Mouse (Mus musculus): Measurements from ENCODE around the gene Fgfr2. TPM values are rescaled to one million over a fixed set of nuclear protein-coding genes. Genes with fewer than 3 reads are reported as not detected.

The Fgfr2 gene
- polyA plus RNA-seq, 1 experiment from 2014 or later: 106 TPM

DNA sequence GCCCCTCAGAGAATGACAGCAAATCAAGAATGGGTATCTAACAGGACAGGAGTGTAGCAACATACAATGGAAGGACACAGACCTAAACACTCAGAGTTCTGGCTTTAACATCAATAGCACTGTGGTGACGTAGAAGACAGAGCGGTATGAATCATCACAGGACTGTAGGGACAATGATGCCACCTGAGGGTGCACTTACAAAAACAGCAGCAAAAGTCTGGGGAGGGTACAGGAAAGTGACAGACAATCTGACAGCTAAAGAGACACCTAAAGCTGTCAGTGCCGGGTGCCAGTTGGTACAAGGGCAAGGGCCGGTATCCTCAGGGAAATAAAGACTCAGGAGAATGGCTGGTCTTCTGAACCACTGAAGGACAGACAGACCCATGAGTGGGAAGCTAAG, 870.1 kb downstream of the Fgfr2 start:
- Histone ChIP-seq H3K36me3 (ENCODE audit: control insufficient read depth, insufficient read depth, low read length) (no peaks in the 10 kb centered on the region), H3K27ac (replicated peaks; ENCODE audit: low read depth, low read length) (no peak overlapping the region), H3K4me1 (ENCODE audit: control insufficient read depth, insufficient read depth, low read length) (no peaks in the 10 kb centered on the region), H3K9ac (ENCODE audit: low read depth, low read length) (no peak overlapping the region), H3K9me3 (ENCODE audit: control insufficient read depth, low read length) (no peaks in the 10 kb centered on the region), H3K4me3 (ENCODE audit: low read depth, low read length) (no peak overlapping the region), H3K27me3 (replicated peaks; ENCODE audit: control insufficient read depth, insufficient read depth, low read length) (no peaks in the 10 kb centered on the region), H3K4me2 (ENCODE audit: low read depth, low read length) (no peak overlapping the region)
- ATAC-seq (ENCODE audit: low read depth) (no peak), DNase-seq (ENCODE audit: low spot score) (no peak)
- 90% methylated on average over 4 of the region's 4 CpGs for WGBS

DNA sequence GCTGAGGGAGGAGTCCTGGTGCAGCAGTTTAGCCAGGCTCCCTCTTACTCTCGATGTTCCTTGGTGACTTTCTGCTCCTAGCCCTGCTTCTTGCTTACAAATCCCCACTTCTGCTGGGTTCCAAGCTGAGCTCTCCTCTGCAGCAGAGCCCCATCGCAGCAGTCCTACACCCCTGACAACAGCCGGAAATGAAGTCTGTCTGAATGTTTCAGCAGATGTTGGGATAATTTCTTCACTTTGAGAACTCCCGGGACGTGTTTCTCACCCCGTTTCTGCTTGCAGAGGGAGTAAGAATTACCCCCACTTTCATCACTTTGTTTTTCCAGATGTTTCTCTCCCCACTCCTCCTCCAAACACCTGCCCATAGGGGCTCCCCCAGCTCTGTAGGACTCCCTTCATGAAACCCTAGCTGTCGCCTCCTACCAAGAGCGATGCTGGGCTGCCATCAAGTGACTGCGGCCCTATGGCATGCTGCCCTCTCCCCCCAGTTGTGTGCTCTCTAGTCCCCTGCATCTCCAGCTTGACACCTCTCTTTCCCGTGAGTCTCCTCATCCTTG, 873.5 kb downstream of the Fgfr2 start:
- H3K27ac ChIP-seq (replicated peaks; ENCODE audit: low read depth, low read length): no peak overlapping the region
- no peak overlapping the region for H3K9ac ChIP-seq (ENCODE audit: low read depth, low read length)
- H3K9me3 ChIP-seq (ENCODE audit: control insufficient read depth, low read length): no peaks in the 10 kb centered on the region
- H3K4me2 ChIP-seq (ENCODE audit: low read depth, low read length): no peak overlapping the region
- no peaks in the 10 kb centered on the region for H3K27me3 ChIP-seq (replicated peaks; ENCODE audit: control insufficient read depth, insufficient read depth, low read length)
- H3K4me3 ChIP-seq (ENCODE audit: low read depth, low read length): no peak overlapping the region
- no peak; the same call in 1 of the 2 replicates for ATAC-seq (ENCODE audit: low read depth)
- peak; percentile 34 for DNase-seq (ENCODE audit: low spot score)
- no peaks in the 10 kb centered on the region for H3K4me1 ChIP-seq (ENCODE audit: control insufficient read depth, insufficient read depth, low read length)
- WGBS: 44% methylated on average over 10 of the region's 10 CpGs
- peaks cover 9% of the 10 kb centered on the region; the same call in 1 of the 2 replicates for H3K36me3 ChIP-seq (ENCODE audit: control insufficient read depth, insufficient read depth, low read length)

DNA sequence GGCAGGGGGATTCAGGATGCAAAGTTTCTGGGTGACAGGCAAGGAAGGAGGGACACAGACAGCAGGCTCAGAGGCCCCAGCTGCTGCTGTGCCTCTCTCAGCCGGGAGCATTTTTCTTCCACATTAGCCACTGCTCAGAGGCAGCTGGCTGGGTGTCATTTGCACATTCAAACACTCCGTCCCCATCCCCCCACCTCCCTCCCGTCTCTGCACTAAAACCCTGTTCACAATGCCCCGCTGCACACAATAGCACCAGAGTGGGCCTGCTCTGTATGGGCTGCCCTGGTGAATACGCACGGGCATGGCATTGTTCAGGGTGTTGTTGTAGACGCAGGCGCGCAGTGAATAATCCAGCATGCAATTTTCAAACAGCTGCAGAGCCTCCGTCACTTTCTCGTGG, 875.6 kb downstream of the Fgfr2 start:
- DNase-seq (ENCODE audit: low spot score): peak; percentile 90
- Histone ChIP-seq H3K4me3 (ENCODE audit: low read depth, low read length) (no peak overlapping the region), H3K4me1 (ENCODE audit: control insufficient read depth, insufficient read depth, low read length) (no peaks in the 10 kb centered on the region), H3K27me3 (replicated peaks; ENCODE audit: control insufficient read depth, insufficient read depth, low read length) (no peaks in the 10 kb centered on the region), H3K9me3 (ENCODE audit: control insufficient read depth, low read length) (no peaks in the 10 kb centered on the region), H3K4me2 (ENCODE audit: low read depth, low read length) (no peak overlapping the region), H3K36me3 (ENCODE audit: control insufficient read depth, insufficient read depth, low read length) (peaks cover 18% of the 10 kb centered on the region; the same call in 1 of the 2 replicates), H3K9ac (ENCODE audit: low read depth, low read length) (no peak overlapping the region), H3K27ac (replicated peaks; ENCODE audit: low read depth, low read length) (peak overlapping the region; percentile 52)
- ATAC-seq (ENCODE audit: low read depth): peak; percentile 93
- 22% methylated on average over 11 of the region's 11 CpGs for WGBS

GRCm38 (mm10) chr7:132247091-132247490, 876.1 kb downstream of the Fgfr2 start:
- peak overlapping the region; percentile 52 for H3K27ac ChIP-seq (replicated peaks; ENCODE audit: low read depth, low read length)
- DNase-seq (ENCODE audit: low spot score) (no peak), ATAC-seq (ENCODE audit: low read depth) (no peak)
- no peaks in the 10 kb centered on the region for H3K4me1 ChIP-seq (ENCODE audit: control insufficient read depth, insufficient read depth, low read length)
- H3K27me3 ChIP-seq (replicated peaks; ENCODE audit: control insufficient read depth, insufficient read depth, low read length): no peaks in the 10 kb centered on the region
- H3K9ac ChIP-seq (ENCODE audit: low read depth, low read length): no peak overlapping the region
- H3K4me2 ChIP-seq (ENCODE audit: low read depth, low read length): no peak overlapping the region
- H3K4me3 ChIP-seq (ENCODE audit: low read depth, low read length): no peak overlapping the region
- 71% methylated on average over 5 of the region's 5 CpGs for WGBS
- H3K9me3 ChIP-seq (ENCODE audit: control insufficient read depth, low read length): no peaks in the 10 kb centered on the region
- peaks cover 18% of the 10 kb centered on the region; the same call in 1 of the 2 replicates for H3K36me3 ChIP-seq (ENCODE audit: control insufficient read depth, insufficient read depth, low read length)

DNA sequence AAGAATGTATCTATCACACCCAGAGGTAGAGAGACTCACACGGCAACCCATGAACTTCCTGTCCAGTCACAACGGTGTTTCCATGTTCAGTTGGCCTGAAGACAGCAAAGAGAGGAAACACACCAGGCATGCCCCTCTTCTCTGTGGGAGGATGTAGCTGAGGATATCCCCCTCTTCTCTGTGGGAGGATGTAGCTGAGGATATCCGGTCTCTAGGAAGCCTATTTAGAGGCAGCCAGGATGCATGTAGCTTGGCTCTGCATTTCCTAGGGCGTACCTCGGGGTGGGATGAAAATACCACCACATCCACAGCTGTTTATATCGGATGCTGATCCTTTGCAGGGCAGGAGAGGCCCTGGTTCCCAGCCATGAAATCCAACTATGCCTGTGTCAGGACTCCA, 877.4 kb downstream of the Fgfr2 start:
- Histone ChIP-seq H3K27me3 (replicated peaks; ENCODE audit: control insufficient read depth, insufficient read depth, low read length) (no peaks in the 10 kb centered on the region), H3K4me1 (ENCODE audit: control insufficient read depth, insufficient read depth, low read length) (no peaks in the 10 kb centered on the region), H3K36me3 (ENCODE audit: control insufficient read depth, insufficient read depth, low read length) (peaks cover 28% of the 10 kb centered on the region; the same call in 1 of the 2 replicates), H3K27ac (replicated peaks; ENCODE audit: low read depth, low read length) (no peak overlapping the region), H3K4me3 (ENCODE audit: low read depth, low read length) (no peak overlapping the region), H3K9me3 (ENCODE audit: control insufficient read depth, low read length) (no peaks in the 10 kb centered on the region), H3K4me2 (ENCODE audit: low read depth, low read length) (no peak overlapping the region), H3K9ac (ENCODE audit: low read depth, low read length) (no peak overlapping the region)
- DNase-seq (ENCODE audit: low spot score) (no peak), ATAC-seq (ENCODE audit: low read depth) (no peak)
- WGBS: 83% methylated on average over 6 of the region's 6 CpGs

- Histone ChIP-seq H3K4me2 (ENCODE audit: low read depth, low read length) (no peak overlapping the region), H3K36me3 (ENCODE audit: control insufficient read depth, insufficient read depth, low read length) (peaks cover 35% of the 10 kb centered on the region; the same call in 1 of the 2 replicates)
- 95% methylated on average over 14 of the region's 14 CpGs for WGBS
Observed at GRCm38 (mm10) chr7:132244637-132245036, 878.5 kb downstream of the Fgfr2 start.

GRCm38 (mm10) chr7:132243225-132243624, 879.9 kb downstream of the Fgfr2 start:
- 0 out of 2 replicates have a peak overlapping the region, but pooled peaks have one; percentile 5 for H3K27ac ChIP-seq (replicated peaks; ENCODE audit: low read depth, low read length)
- H3K9me3 ChIP-seq (ENCODE audit: control insufficient read depth, low read length): no peaks in the 10 kb centered on the region
- H3K36me3 ChIP-seq (ENCODE audit: control insufficient read depth, insufficient read depth, low read length): peaks cover 43% of the 10 kb centered on the region; the same call in 1 of the 2 replicates
- H3K27me3 ChIP-seq (replicated peaks; ENCODE audit: control insufficient read depth, insufficient read depth, low read length): no peaks in the 10 kb centered on the region
- H3K4me1 ChIP-seq (ENCODE audit: control insufficient read depth, insufficient read depth, low read length): no peaks in the 10 kb centered on the region
- no peak overlapping the region for H3K4me2 ChIP-seq (ENCODE audit: low read depth, low read length)
- ATAC-seq (ENCODE audit: low read depth) (no peak), DNase-seq (ENCODE audit: low spot score) (no peak)
- 83% methylated on average over 5 of the region's 5 CpGs for WGBS
- H3K9ac ChIP-seq (ENCODE audit: low read depth, low read length): no peak overlapping the region
- H3K4me3 ChIP-seq (ENCODE audit: low read depth, low read length): no peak overlapping the region

More at GRCm38 (mm10) chr7:132244637-132245036, 878.5 kb downstream of the Fgfr2 start:
- Histone ChIP-seq H3K27me3 (replicated peaks; ENCODE audit: control insufficient read depth, insufficient read depth, low read length) (no peaks in the 10 kb centered on the region), H3K4me3 (ENCODE audit: low read depth, low read length) (no peak overlapping the region), H3K9ac (ENCODE audit: low read depth, low read length) (no peak overlapping the region), H3K9me3 (ENCODE audit: control insufficient read depth, low read length) (no peaks in the 10 kb centered on the region), H3K4me1 (ENCODE audit: control insufficient read depth, insufficient read depth, low read length) (no peaks in the 10 kb centered on the region), H3K27ac (replicated peaks; ENCODE audit: low read depth, low read length) (no peak overlapping the region)
- no peak for DNase-seq (ENCODE audit: low spot score)
- ATAC-seq (ENCODE audit: low read depth): no peak

GRCm38 (mm10) chr7:132242617-132243141, 880.5 kb downstream of the Fgfr2 start:
- 43% methylated on average over 4 of the region's 4 CpGs for WGBS

GRCm38 (mm10) chr7:132238921-132239320, 884.2 kb downstream of the Fgfr2 start:
- Histone ChIP-seq H3K9me3 (ENCODE audit: control insufficient read depth, low read length) (no peaks in the 10 kb centered on the region), H3K27ac (replicated peaks; ENCODE audit: low read depth, low read length) (no peak overlapping the region), H3K4me3 (ENCODE audit: low read depth, low read length) (no peak overlapping the region), H3K9ac (ENCODE audit: low read depth, low read length) (no peak overlapping the region), H3K27me3 (replicated peaks; ENCODE audit: control insufficient read depth, insufficient read depth, low read length) (no peaks in the 10 kb centered on the region), H3K4me2 (ENCODE audit: low read depth, low read length) (no peak overlapping the region), H3K4me1 (ENCODE audit: control insufficient read depth, insufficient read depth, low read length) (no peaks in the 10 kb centered on the region), H3K36me3 (ENCODE audit: control insufficient read depth, insufficient read depth, low read length) (peaks cover 54% of the 10 kb centered on the region)
- ATAC-seq (ENCODE audit: low read depth) (no peak), DNase-seq (ENCODE audit: low spot score) (no peak)
- WGBS: 68% methylated on average over 3 of the region's 3 CpGs

More at GRCm38 (mm10) chr7:132242617-132243141, 880.5 kb downstream of the Fgfr2 start:
- Histone ChIP-seq H3K27ac (replicated peaks; ENCODE audit: low read depth, low read length) (no peak overlapping the region), H3K4me2 (ENCODE audit: low read depth, low read length) (no peak overlapping the region), H3K9ac (ENCODE audit: low read depth, low read length) (no peak overlapping the region), H3K36me3 (ENCODE audit: control insufficient read depth, insufficient read depth, low read length) (peaks cover 47% of the 10 kb centered on the region; the same call in 1 of the 2 replicates), H3K4me3 (ENCODE audit: low read depth, low read length) (no peak overlapping the region), H3K4me1 (ENCODE audit: control insufficient read depth, insufficient read depth, low read length) (no peaks in the 10 kb centered on the region), H3K9me3 (ENCODE audit: control insufficient read depth, low read length) (no peaks in the 10 kb centered on the region), H3K27me3 (replicated peaks; ENCODE audit: control insufficient read depth, insufficient read depth, low read length) (no peaks in the 10 kb centered on the region)
- ATAC-seq (ENCODE audit: low read depth): 0 out of 2 replicates have a peak, but pooled peaks have one; percentile 35
- DNase-seq (ENCODE audit: low spot score): no peak
